Mouse (Mus musculus) liver, adult 2 months (tissue): ENCODE measurements around the gene Agmo. TPM values are rescaled to one million over a fixed set of nuclear protein-coding genes. Genes with fewer than 3 reads are reported as not detected.

ENCODE experiments used
- DNase-seq: peaks from one replicate; pipeline ENCODE4 v3.0.0-alpha.2; 2011; ENCODE audit warnings: low read depth, low spot score; ENCODE audit errors: extremely low read depth
- H3K27ac ChIP-seq: fragments of 200-500 bp; replicated peaks from 2 replicates; pipeline ENCODE4 v1.5.1; 2012; ENCODE audit warnings: low read depth, mild to moderate bottlenecking, control low read depth, inconsistent platforms, low read length; ENCODE audit not compliant: insufficient read depth
- H3K27me3 ChIP-seq: fragments of 200-500 bp; 2 replicates; pipeline ENCODE4 v1.6.1; 2012; ENCODE audit warnings: mild to moderate bottlenecking, moderate library complexity, low read length, inconsistent platforms; ENCODE audit not compliant: control insufficient read depth, insufficient read depth
- H3K36me3 ChIP-seq: fragments of 200-500 bp; 2 replicates; pipeline ENCODE4 v1.6.1; 2012; ENCODE audit warnings: low read length, inconsistent platforms; ENCODE audit not compliant: control insufficient read depth, insufficient read depth
- H3K4me1 ChIP-seq: fragments of 200-500 bp; 2 replicates; pipeline ENCODE4 v1.6.1; 2011; ENCODE audit warnings: low read length; ENCODE audit not compliant: control insufficient read depth, insufficient read depth
- H3K4me3 ChIP-seq: fragments of 200-500 bp; 2 replicates; pipeline ENCODE4 v1.5.1; 2011; ENCODE audit warnings: low read depth, mild to moderate bottlenecking, control low read depth, low read length, moderate library complexity; ENCODE audit not compliant: insufficient read depth
- H3K79me2 ChIP-seq: fragments of 200-500 bp; 2 replicates; pipeline ENCODE4 v1.6.1; 2012; ENCODE audit warnings: inconsistent platforms, mild to moderate bottlenecking, low read length, moderate library complexity; ENCODE audit not compliant: control insufficient read depth, insufficient read depth
- H3K9ac ChIP-seq: fragments of 200-500 bp; 2 replicates; pipeline ENCODE4 v1.6.1; 2012; ENCODE audit warnings: low read depth, mild to moderate bottlenecking, control low read depth, inconsistent platforms, low read length
- CTCF ChIP-seq: fragments of 200-500 bp; IDR thresholded peaks from 2 replicates; pipeline ENCODE4 v1.5.1; 2011; ENCODE audit warnings: low read depth, low read length, control low read depth
- POLR2A ChIP-seq: fragments of 200-500 bp; IDR thresholded peaks from 2 replicates; pipeline ENCODE4 v1.6.1; 2011; ENCODE audit warnings: low read length, control low read depth; ENCODE audit not compliant: insufficient read depth; ENCODE audit errors: extremely low read depth
- WGBS: fragments of 180-500 bp; shearing (Covaris S2); methylation state at CpG from one replicate; pipeline ENCODE4 v1.1.7; 2018; 5-methylcytosine and 5-hydroxymethylcytosine counted together
- polyA plus RNA-seq: library from polyadenylated mRNA; depleted of rRNA; stranded (reverse); fragments of >200 nt; gene quantifications from 2 replicates; pipeline ENCODE4 v1.2.3, GENCODE M21; 2012
- total RNA-seq: library from RNA; depleted of rRNA; stranded (reverse); fragments of >200 nt; gene quantifications from 2 replicates; pipeline ENCODE4 v1.2.3, GENCODE M21; 2014

Agmo gene
- total and polyA plus RNA-seq, 2 experiments: 35.3 to 121 TPM

GRCm38 (mm10) chr12:37345696-37346095 is 104.3 kb downstream of the Agmo start:
- Histone ChIP-seq H3K4me1 (no peaks in the 10 kb centered on the region), H3K4me3 (no peak overlapping the region), H3K79me2 (no peaks in the 10 kb centered on the region), H3K27me3 (no peaks in the 10 kb centered on the region), H3K27ac (no peak overlapping the region), H3K9ac (no peak overlapping the region), H3K36me3 (peaks cover 3% of the 10 kb centered on the region; the same call in 1 of the 2 replicates)
- WGBS: 30% methylated on average over 5 of the region's 5 CpGs
- TF ChIP-seq POLR2A (no peak), CTCF (no peak)
- peak; percentile 51 for DNase-seq

GRCm38 (mm10) chr12:37392316-37392715 is 150.9 kb downstream of the Agmo start:
- no peaks in the 10 kb centered on the region; the same call in 1 of the 2 replicates for H3K79me2 ChIP-seq
- no peaks in the 10 kb centered on the region for H3K27me3 ChIP-seq
- no peak overlapping the region for H3K4me3 ChIP-seq
- TF ChIP-seq POLR2A (no peak), CTCF (no peak)
- DNase-seq: no peak
- H3K36me3 ChIP-seq: no peaks in the 10 kb centered on the region
- H3K27ac ChIP-seq: no peak overlapping the region
- H3K9ac ChIP-seq: no peak overlapping the region
- no peaks in the 10 kb centered on the region for H3K4me1 ChIP-seq
- WGBS: 63% methylated on average over 3 of the region's 3 CpGs

- peak; percentile 91 for DNase-seq
- Histone ChIP-seq H3K4me1 (peaks cover 3% of the 10 kb centered on the region; the same call in 1 of the 2 replicates), H3K27ac (no peak overlapping the region), H3K79me2 (no peaks in the 10 kb centered on the region), H3K4me3 (no peak overlapping the region), H3K9ac (no peak overlapping the region), H3K36me3 (peaks cover 8% of the 10 kb centered on the region), H3K27me3 (no peaks in the 10 kb centered on the region)
- TF ChIP-seq POLR2A (no peak), CTCF (no peak)
- WGBS: 30% methylated on average over 6 of the region's 6 CpGs
Measured at GRCm38 (mm10) chr12:37402541-37402940, 161.1 kb downstream of the Agmo start.

- Histone ChIP-seq H3K4me3 (no peak overlapping the region), H3K4me1 (no peaks in the 10 kb centered on the region), H3K9ac (no peak overlapping the region), H3K27me3 (no peaks in the 10 kb centered on the region), H3K27ac (no peak overlapping the region), H3K36me3 (peaks cover 2% of the 10 kb centered on the region; the same call in 1 of the 2 replicates), H3K79me2 (no peaks in the 10 kb centered on the region)
- TF ChIP-seq CTCF: no peak
- no peak for TF ChIP-seq POLR2A
- WGBS: 88% methylated on average over 5 of the region's 5 CpGs
- DNase-seq: no peak
Measured at GRCm38 (mm10) chr12:37426350-37426749, 184.9 kb downstream of the Agmo start.

- 94% methylated on average over 5 of the region's 5 CpGs for WGBS
- H3K36me3 ChIP-seq: peaks cover 2% of the 10 kb centered on the region; the same call in 1 of the 2 replicates
- H3K79me2 ChIP-seq: no peaks in the 10 kb centered on the region
- no peak for DNase-seq
- no peak overlapping the region for H3K4me3 ChIP-seq
- H3K9ac ChIP-seq: no peak overlapping the region
- no peaks in the 10 kb centered on the region for H3K27me3 ChIP-seq
- no peaks in the 10 kb centered on the region for H3K4me1 ChIP-seq
- no peak overlapping the region for H3K27ac ChIP-seq
- no peak for TF ChIP-seq CTCF
Measured at GRCm38 (mm10) chr12:37426750-37427149, 185.3 kb downstream of the Agmo start.

- no peak for TF ChIP-seq CTCF
- no peak for TF ChIP-seq POLR2A
- no peaks in the 10 kb centered on the region for H3K79me2 ChIP-seq
- H3K27ac ChIP-seq: no peak overlapping the region
- H3K4me1 ChIP-seq: no peaks in the 10 kb centered on the region
- H3K36me3 ChIP-seq: no peaks in the 10 kb centered on the region
- no peak overlapping the region for H3K4me3 ChIP-seq
- WGBS: 85% methylated on average over 1 of the region's 1 CpGs
- no peak for DNase-seq
- H3K27me3 ChIP-seq: no peaks in the 10 kb centered on the region
- H3K9ac ChIP-seq: no peak overlapping the region
Measured at GRCm38 (mm10) chr12:37434466-37434865, 193.0 kb downstream of the Agmo start.
